Mouse (Mus musculus): Measurements from ENCODE around the gene Cep112.

- TF ChIP-seq CTCF (IDR thresholded peaks at IDR 0.05; ENCODE audit: control insufficient read depth, insufficient read depth, low read length) = no peak
- TF ChIP-seq POLR2A (IDR thresholded peaks at IDR 0.05; ENCODE audit: borderline replicate concordance, control insufficient read depth, low read depth, low read length) = no peak
These were observed 257.0 kb downstream of the Cep112 start for GRCm38 (mm10) chr11:108682014-108682413.

Data from bone marrow, adult 2 months (tissue).